Mouse (Mus musculus) MEL (cell line): ENCODE measurements around the gene Gm20388. TPM values are rescaled to one million over a fixed set of nuclear protein-coding genes. Genes with fewer than 3 reads are reported as not detected.

ENCODE experiments used
- DNase-seq: peaks from one replicate; pipeline ENCODE4 v3.0.0; 2011; ENCODE audit warnings: low read depth, low spot score
- H3K27ac ChIP-seq: 2 replicates; pipeline ENCODE4 v1.5.1; 2012; ENCODE audit warnings: low read depth, mild to moderate bottlenecking, control low read depth, low read length, moderate library complexity; ENCODE audit not compliant: control insufficient read depth
- H3K27me3 ChIP-seq, 2 experiments: fragments of 150-350 bp in 1 of 2; sonication (generic) in 1 of 2; 2 replicates each; pipeline ENCODE4 v1.6.1; 2012; ENCODE audit warnings: low read length in 2 of 2, mild to moderate bottlenecking in 2 of 2, improper control_type of control experiment in 1 of 2, moderate library complexity in 1 of 2; ENCODE audit not compliant: insufficient read depth in 2 of 2, control insufficient read depth in 1 of 2
- H3K36me3 ChIP-seq, 2 experiments: 2 replicates each; pipeline ENCODE4 v1.6.1; 2012 to 2014; ENCODE audit warnings: low read length in 2 of 2, improper control_type of control experiment in 1 of 2, inconsistent platforms in 1 of 2, mild to moderate bottlenecking in 1 of 2; ENCODE audit not compliant: insufficient read depth in 2 of 2, control insufficient read depth in 1 of 2
- H3K4me1 ChIP-seq, 2 experiments: fragments of 150-350 bp in 1 of 2; sonication (generic) in 1 of 2; 2 replicates each; pipeline ENCODE4 v1.6.1; 2012; ENCODE audit warnings: low read length in 2 of 2, improper control_type of control experiment in 1 of 2, mild to moderate bottlenecking in 1 of 2; ENCODE audit not compliant: insufficient read depth in 2 of 2, control insufficient read depth in 1 of 2
- H3K4me3 ChIP-seq, 2 experiments: fragments of 150-350 bp in 1 of 2; sonication (generic) in 1 of 2; 2 replicates each; pipeline ENCODE4 v1.5.1; 2012; ENCODE audit warnings: low read depth in 2 of 2, low read length in 2 of 2, mild to moderate bottlenecking in 2 of 2, moderate library complexity in 2 of 2, control low read depth in 1 of 2, improper control_type of control experiment in 1 of 2; ENCODE audit not compliant: control insufficient read depth in 1 of 2, insufficient read depth in 1 of 2
- H3K79me2 ChIP-seq: 2 replicates; pipeline ENCODE4 v1.6.1; 2012; ENCODE audit warnings: mild to moderate bottlenecking, low read length, moderate library complexity; ENCODE audit not compliant: control insufficient read depth, poor library complexity, insufficient read depth
- H3K9ac ChIP-seq: 2 replicates; pipeline ENCODE4 v1.6.1; 2012; ENCODE audit warnings: low read depth, mild to moderate bottlenecking, control low read depth, low read length, moderate library complexity; ENCODE audit not compliant: control insufficient read depth, poor library complexity, severe bottlenecking
- H3K9me3 ChIP-seq: fragments of 150-350 bp; sonication (generic); replicated peaks from 2 replicates; pipeline ENCODE4 v1.6.1; 2012; ENCODE audit warnings: mild to moderate bottlenecking, low read length, improper control_type of control experiment, moderate library complexity; ENCODE audit not compliant: insufficient read depth
- CHD1 ChIP-seq: IDR thresholded peaks from 2 replicates; pipeline ENCODE4 v1.6.1; 2012; ENCODE audit warnings: low read depth, mild to moderate bottlenecking, inconsistent platforms, low read length, improper control_type of control experiment
- CHD2 ChIP-seq: IDR thresholded peaks from 2 replicates; pipeline ENCODE4 v1.6.1; 2011; ENCODE audit warnings: low read length, improper control_type of control experiment
- CTCF ChIP-seq, 3 experiments: IDR thresholded peaks in 2 of 3; conservative IDR thresholded peaks in 1 of 3; 2 replicates each; pipeline ENCODE4 v1.5.1; 2011 to 2012; ENCODE audit warnings: low read length in 3 of 3, low read depth in 2 of 3, mild to moderate bottlenecking in 2 of 3, improper control_type of control experiment in 1 of 3, inconsistent platforms in 1 of 3, mixed read lengths in 1 of 3, moderate library complexity in 1 of 3; ENCODE audit not compliant: control insufficient read depth in 1 of 3, insufficient read depth in 1 of 3, poor library complexity in 1 of 3, severe bottlenecking in 1 of 3
- ELF1 ChIP-seq: IDR thresholded peaks from 2 replicates; pipeline ENCODE4 v1.6.1; 2014; ENCODE audit warnings: low read depth, mild to moderate bottlenecking, inconsistent platforms, low read length, improper control_type of control experiment, moderate library complexity
- EP300 ChIP-seq, 2 experiments: IDR thresholded peaks; 2 replicates each; pipeline ENCODE4 v1.6.1; 2011; ENCODE audit warnings: improper control_type of control experiment in 2 of 2, low read length in 2 of 2, low read depth in 1 of 2, mild to moderate bottlenecking in 1 of 2
- ETS1 ChIP-seq: IDR thresholded peaks from 2 replicates; pipeline ENCODE4 v1.6.1; 2012; ENCODE audit warnings: low read depth, mild to moderate bottlenecking, inconsistent platforms, low read length, improper control_type of control experiment, moderate library complexity
- HCFC1 ChIP-seq: IDR thresholded peaks from 2 replicates; pipeline ENCODE4 v1.6.1; 2012; ENCODE audit warnings: low read depth, mild to moderate bottlenecking, inconsistent platforms, low read length, improper control_type of control experiment, moderate library complexity
- JUND ChIP-seq: IDR thresholded peaks from 2 replicates; pipeline ENCODE4 v1.6.1; 2011; ENCODE audit warnings: low read depth, mild to moderate bottlenecking, improper control_type of control experiment, low read length
- MAFK ChIP-seq: IDR thresholded peaks from 2 replicates; pipeline ENCODE4 v1.6.1; 2011; ENCODE audit warnings: low read depth, mild to moderate bottlenecking, low read length, improper control_type of control experiment, borderline replicate concordance
- MEF2A ChIP-seq: IDR thresholded peaks from 2 replicates; pipeline ENCODE4 v1.6.1; 2014; ENCODE audit warnings: low read depth, mild to moderate bottlenecking, inconsistent platforms, low read length, improper control_type of control experiment; ENCODE audit not compliant: poor library complexity, insufficient replicate concordance, severe bottlenecking; ENCODE audit errors: extremely low read depth
- MXI1 ChIP-seq: IDR thresholded peaks from 2 replicates; pipeline ENCODE4 v1.6.1; 2011; ENCODE audit warnings: mild to moderate bottlenecking, low read depth, low read length, improper control_type of control experiment
- MYB ChIP-seq: IDR thresholded peaks from 2 replicates; pipeline ENCODE4 v1.6.1; 2011; ENCODE audit warnings: mild to moderate bottlenecking, low read depth, low read length, improper control_type of control experiment
- MYC ChIP-seq: IDR thresholded peaks from 2 replicates; pipeline ENCODE4 v1.6.1; 2011; ENCODE audit warnings: low read depth, mild to moderate bottlenecking, low read length, improper control_type of control experiment, moderate library complexity
- POLR2A ChIP-seq, 2 experiments: IDR thresholded peaks; 2 replicates each; pipeline ENCODE4 v1.6.1; 2011 to 2012; ENCODE audit warnings: low read length in 2 of 2, mild to moderate bottlenecking in 2 of 2, control low read depth in 1 of 2, improper control_type of control experiment in 1 of 2, low read depth in 1 of 2, moderate library complexity in 1 of 2; ENCODE audit not compliant: control insufficient read depth in 1 of 2, insufficient read depth in 1 of 2, poor library complexity in 1 of 2
- RAD21 ChIP-seq: IDR thresholded peaks from 2 replicates; pipeline ENCODE4 v1.6.1; 2011; ENCODE audit warnings: mild to moderate bottlenecking, low read depth, low read length, improper control_type of control experiment
- RCOR1 ChIP-seq: IDR thresholded peaks from 2 replicates; pipeline ENCODE4 v1.6.1; 2012; ENCODE audit warnings: low read depth, mild to moderate bottlenecking, inconsistent platforms, low read length, improper control_type of control experiment
- SIN3A ChIP-seq: IDR thresholded peaks from 2 replicates; pipeline ENCODE4 v1.6.1; 2012; ENCODE audit warnings: low read length, improper control_type of control experiment, inconsistent platforms
- SMC3 ChIP-seq: IDR thresholded peaks from 2 replicates; pipeline ENCODE4 v1.6.1; 2011; ENCODE audit warnings: low read depth, low read length, improper control_type of control experiment
- TAL1 ChIP-seq: IDR thresholded peaks from 2 replicates; pipeline ENCODE4 v1.6.1; 2012; ENCODE audit warnings: mild to moderate bottlenecking, inconsistent platforms, low read length, moderate library complexity, mixed read lengths
- USF1 ChIP-seq: IDR thresholded peaks from 2 replicates; pipeline ENCODE4 v1.6.1; 2014; ENCODE audit warnings: low read depth, mild to moderate bottlenecking, inconsistent platforms, low read length, improper control_type of control experiment, moderate library complexity
- USF2 ChIP-seq, 2 experiments: IDR thresholded peaks; 2 replicates each; pipeline ENCODE4 v1.6.1; 2011 to 2012; ENCODE audit warnings: improper control_type of control experiment in 2 of 2, low read length in 2 of 2, borderline replicate concordance in 1 of 2, inconsistent platforms in 1 of 2, low read depth in 1 of 2, mild to moderate bottlenecking in 1 of 2; ENCODE audit not compliant: insufficient read depth in 1 of 2
- ZC3H11A ChIP-seq: IDR thresholded peaks from 2 replicates; pipeline ENCODE4 v1.6.1; 2012; ENCODE audit warnings: low read depth, mild to moderate bottlenecking, inconsistent platforms, low read length, improper control_type of control experiment
- ZKSCAN1 ChIP-seq: IDR thresholded peaks from 2 replicates; pipeline ENCODE4 v1.6.1; 2012; ENCODE audit warnings: low read depth, mild to moderate bottlenecking, inconsistent platforms, low read length, improper control_type of control experiment, moderate library complexity
- ZNF384 ChIP-seq: IDR thresholded peaks from 2 replicates; pipeline ENCODE4 v1.6.1; 2012; ENCODE audit warnings: low read depth, mild to moderate bottlenecking, inconsistent platforms, low read length, improper control_type of control experiment
- polyA plus RNA-seq, 2 experiments: library from polyadenylated mRNA; stranded (reverse) in 1 of 2; unstranded in 1 of 2; fragments of >175 nt in 1 of 2; fragments of >200 nt in 1 of 2; gene quantifications; 2 replicates each; pipeline versions ENCODE4 v1.2.1 to v1.2.4; 2012; ENCODE audit warnings: low replicate concordance in 2 of 2, low read depth in 1 of 2; ENCODE audit not compliant: insufficient read length in 2 of 2, insufficient read depth in 1 of 2, missing spikeins in 1 of 2
- total RNA-seq: library from RNA; depleted of rRNA; stranded (reverse); fragments of 300-350 nt; gene quantifications from 2 replicates; pipeline ENCODE4 v1.2.3, GENCODE M21; 2012

Gm20388 gene
- total and polyA plus RNA-seq, 3 experiments: 11.1 to 17.8 TPM; not detected in 1

- Histone ChIP-seq H3K9ac (no peak overlapping the region), H3K27me3 (no peaks in the 10 kb centered on the region), H3K36me3 (0 out of 4 replicates have a peak, but pooled peaks cover 0 to 2% of the 10 kb centered on the region in 2 experiments), H3K79me2 (peaks cover 21% of the 10 kb centered on the region), H3K4me1 (peaks cover 4 to 17% of the 10 kb centered on the region in 2 experiments; a peak in 3 of 4 replicates), H3K4me3 (peak overlapping the region in 1 of 2 experiments; percentile 54; a peak in 2 of 4 replicates), H3K27ac (no peak overlapping the region), H3K9me3 (no peaks in the 10 kb centered on the region)
- TF ChIP-seq ELF1 (no peak), CHD2 (no peak), USF2 (IDR thresholded peaks at IDR 0.05; ENCODE audit: borderline replicate concordance in 1 of 2, insufficient read depth in 1 of 2, low read depth in 1 of 2, low read length in 2 of 2) (no peak), MXI1 (no peak), EP300 (IDR thresholded peaks at IDR 0.05; ENCODE audit: low read depth in 1 of 2, low read length in 2 of 2) (no peak), POLR2A (IDR thresholded peaks at IDR 0.05; ENCODE audit: control insufficient read depth in 1 of 2, insufficient read depth in 1 of 2, low read depth in 1 of 2, low read length in 2 of 2, poor library complexity in 1 of 2) (no peak), SIN3A (no peak), ZNF384 (no peak), ZC3H11A (no peak), MYB (no peak), SMC3 (no peak), MEF2A (no peak), ETS1 (no peak), RCOR1 (no peak), CHD1 (no peak), ZKSCAN1 (no peak)
- no peak for DNase-seq
Observed at GRCm38 (mm10) chr8:121832061-121832460, 1921.4 kb downstream of the Gm20388 start.

DNA sequence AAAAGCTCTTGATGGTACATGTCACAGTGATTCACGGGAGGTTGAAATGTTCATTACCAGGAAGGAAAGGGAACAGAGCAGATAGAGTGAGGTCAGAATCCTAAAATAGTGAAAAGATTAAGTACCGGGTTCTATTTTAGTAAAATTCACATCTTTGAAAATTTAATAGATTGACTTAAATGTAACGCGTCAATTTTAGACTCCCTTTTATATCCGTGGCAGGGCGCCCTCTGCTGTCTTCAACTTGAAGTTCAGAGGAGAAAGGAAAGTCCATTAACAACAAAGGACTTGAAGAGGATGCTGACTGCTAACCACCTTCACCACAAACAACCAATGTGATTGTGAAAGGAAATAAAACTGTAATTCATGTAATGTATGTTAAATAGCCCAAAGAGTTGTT lies 1921.9 kb downstream of the Gm20388 start:
- peaks cover 21% of the 10 kb centered on the region for H3K79me2 ChIP-seq
- H3K27me3 ChIP-seq: no peaks in the 10 kb centered on the region
- H3K36me3 ChIP-seq: 0 out of 4 replicates have a peak, but pooled peaks cover 0 to 2% of the 10 kb centered on the region in 2 experiments
- H3K27ac ChIP-seq: no peak overlapping the region
- H3K9me3 ChIP-seq: no peaks in the 10 kb centered on the region
- H3K4me3 ChIP-seq: peak overlapping the region in 1 of 2 experiments; percentile 54; a peak in 2 of 4 replicates
- DNase-seq: peak; percentile 82
- peaks cover 4 to 17% of the 10 kb centered on the region in 2 experiments; a peak in 3 of 4 replicates for H3K4me1 ChIP-seq
- no peak overlapping the region for H3K9ac ChIP-seq
- TF ChIP-seq USF1 (no peak), MYC (peak; percentile 40; the same call in 1 of the 2 replicates), MAFK (no peak), CHD2 (no peak), HCFC1 (peak; percentile 34; the same call in 1 of the 2 replicates), RAD21 (peak; percentile 57), JUND (no peak), SMC3 (peak; percentile 76), SIN3A (peak; percentile 42; the same call in 1 of the 2 replicates), TAL1 (no peak), CTCF (IDR thresholded peaks at IDR 0.05 in 2 of 3, conservative IDR thresholded peaks at IDR 0.05 in 1 of 3; ENCODE audit: control insufficient read depth in 1 of 3, insufficient read depth in 1 of 3, low read depth in 2 of 3, low read length in 3 of 3, poor library complexity in 1 of 3, severe bottlenecking in 1 of 3) (peak; percentile 47 to 83 (median 53))
